Mouse (Mus musculus) bone marrow, adult 2 months (tissue): ENCODE data around the gene 1600014C10Rik.

Experiments used
- CTCF ChIP-seq: fragments of 200-500 bp; IDR thresholded peaks from 2 replicates; pipeline ENCODE4 v1.5.1; 2011; ENCODE audit warnings: low read length, control low read depth; ENCODE audit not compliant: control insufficient read depth, insufficient read depth
- POLR2A ChIP-seq: fragments of 200-500 bp; IDR thresholded peaks from 2 replicates; pipeline ENCODE4 v1.6.1; 2011; ENCODE audit warnings: low read depth, mild to moderate bottlenecking, control low read depth, low read length, borderline replicate concordance; ENCODE audit not compliant: control insufficient read depth

GRCm38 (mm10) chr7:38147477-38147876, 35.5 kb upstream of the 1600014C10Rik start:
- TF ChIP-seq POLR2A (no peak), CTCF (peak; percentile 49; the same call in 1 of the 2 replicates)
